Mouse (Mus musculus): ENCODE results near the gene Dgka. TPM values are rescaled to one million over a fixed set of nuclear protein-coding genes. Genes with fewer than 3 reads are reported as not detected.

Dgka gene
- polyA plus RNA-seq, 1 experiment from 2014 or later, result 6.2 TPM

Other genes with a start within 250 kb of the Dgka start
- gene Myl6b, start 246.2 kb downstream of the Dgka start, polyA plus RNA-seq (2014; fragmentation: Nextera tagmentation; extraction: Ambion mirVana), result 2.4 and 3.5 TPM in 2 replicates
- gene Esyt1, start 219.0 kb downstream of the Dgka start, polyA plus RNA-seq (2014; fragmentation: Nextera tagmentation; extraction: Ambion mirVana), result 27.3 and 34.1 TPM in 2 replicates
- gene Zc3h10, start 197.1 kb downstream of the Dgka start, polyA plus RNA-seq (2014; fragmentation: Nextera tagmentation; extraction: Ambion mirVana), result 16.6 and 18.3 TPM in 2 replicates
- gene Rpl41, start 195.6 kb downstream of the Dgka start, polyA plus RNA-seq (2014; fragmentation: Nextera tagmentation; extraction: Ambion mirVana), result 3,132 and 3,213 TPM in 2 replicates
- gene Pa2g4, start 178.9 kb downstream of the Dgka start, polyA plus RNA-seq (2014; fragmentation: Nextera tagmentation; extraction: Ambion mirVana), result 245 and 251 TPM in 2 replicates
- gene Erbb3, start 155.2 kb downstream of the Dgka start, polyA plus RNA-seq (2014; fragmentation: Nextera tagmentation; extraction: Ambion mirVana), result 14.4 and 17.3 TPM in 2 replicates
- 626 and 686 TPM in 2 replicates for gene Rps26, start 118.1 kb downstream of the Dgka start, polyA plus RNA-seq (2014; fragmentation: Nextera tagmentation; extraction: Ambion mirVana)
- 4.2 and 5.1 TPM in 2 replicates for gene Ikzf4, start 98.9 kb downstream of the Dgka start, polyA plus RNA-seq (2014; fragmentation: Nextera tagmentation; extraction: Ambion mirVana)
- gene Suox, start 70.8 kb downstream of the Dgka start, polyA plus RNA-seq (2014; fragmentation: Nextera tagmentation; extraction: Ambion mirVana), result 15.6 and 17.2 TPM in 2 replicates
- gene Rab5b, start 48.6 kb downstream of the Dgka start, polyA plus RNA-seq (2014; fragmentation: Nextera tagmentation; extraction: Ambion mirVana), result 82.2 and 82.9 TPM in 2 replicates
- 4.0 and 4.6 TPM in 2 replicates for gene Pmel, start 40.7 kb downstream of the Dgka start, polyA plus RNA-seq (2014; fragmentation: Nextera tagmentation; extraction: Ambion mirVana)
- 93.9 and 99.5 TPM in 2 replicates for gene Cdk2, start 39.8 kb downstream of the Dgka start, polyA plus RNA-seq (2014; fragmentation: Nextera tagmentation; extraction: Ambion mirVana)
- gene Pym1, start 3.0 kb upstream of the Dgka start, polyA plus RNA-seq (2014; fragmentation: Nextera tagmentation; extraction: Ambion mirVana), result 47.8 and 50.2 TPM in 2 replicates
- 0.32 and 0.41 TPM in 2 replicates for gene Mmp19, start 46.1 kb upstream of the Dgka start, polyA plus RNA-seq (2014; fragmentation: Nextera tagmentation; extraction: Ambion mirVana)
- gene Dnajc14, start 59.2 kb upstream of the Dgka start, polyA plus RNA-seq (2014; fragmentation: Nextera tagmentation; extraction: Ambion mirVana), result 39.3 and 42.8 TPM in 2 replicates
- 16.7 and 16.9 TPM in 2 replicates for gene Tmem198b, start 59.5 kb upstream of the Dgka start, polyA plus RNA-seq (2014; fragmentation: Nextera tagmentation; extraction: Ambion mirVana)
- gene Sarnp, start 72.5 kb upstream of the Dgka start, polyA plus RNA-seq (2014; fragmentation: Nextera tagmentation; extraction: Ambion mirVana), result 233 and 234 TPM in 2 replicates
- gene Ormdl2, start 76.8 kb upstream of the Dgka start, polyA plus RNA-seq (2014; fragmentation: Nextera tagmentation; extraction: Ambion mirVana), result 59.2 and 64.6 TPM in 2 replicates
- 16.4 and 17.7 TPM in 2 replicates for gene Gdf11, start 146.9 kb upstream of the Dgka start, polyA plus RNA-seq (2014; fragmentation: Nextera tagmentation; extraction: Ambion mirVana)
- 192 and 208 TPM in 2 replicates for gene Cd63, start 156.1 kb upstream of the Dgka start, polyA plus RNA-seq (2014; fragmentation: Nextera tagmentation; extraction: Ambion mirVana)
- 10.7 and 11.2 TPM in 2 replicates for gene Rdh5, start 178.0 kb upstream of the Dgka start, polyA plus RNA-seq (2014; fragmentation: Nextera tagmentation; extraction: Ambion mirVana)
- 215 and 227 TPM in 2 replicates for gene Bloc1s1, start 179.2 kb upstream of the Dgka start, polyA plus RNA-seq (2014; fragmentation: Nextera tagmentation; extraction: Ambion mirVana)
- gene Itga7, start 189.0 kb upstream of the Dgka start, polyA plus RNA-seq (2014; fragmentation: Nextera tagmentation; extraction: Ambion mirVana), result 4.2 and 4.5 TPM in 2 replicates
- gene Mettl7b, start 216.1 kb upstream of the Dgka start, polyA plus RNA-seq (2014; fragmentation: Nextera tagmentation; extraction: Ambion mirVana), result not detected in 2 replicates
- gene Olfr9, start 244.6 kb upstream of the Dgka start, polyA plus RNA-seq (2014; fragmentation: Nextera tagmentation; extraction: Ambion mirVana), result not detected in 2 replicates